In the genomic region with DNA sequence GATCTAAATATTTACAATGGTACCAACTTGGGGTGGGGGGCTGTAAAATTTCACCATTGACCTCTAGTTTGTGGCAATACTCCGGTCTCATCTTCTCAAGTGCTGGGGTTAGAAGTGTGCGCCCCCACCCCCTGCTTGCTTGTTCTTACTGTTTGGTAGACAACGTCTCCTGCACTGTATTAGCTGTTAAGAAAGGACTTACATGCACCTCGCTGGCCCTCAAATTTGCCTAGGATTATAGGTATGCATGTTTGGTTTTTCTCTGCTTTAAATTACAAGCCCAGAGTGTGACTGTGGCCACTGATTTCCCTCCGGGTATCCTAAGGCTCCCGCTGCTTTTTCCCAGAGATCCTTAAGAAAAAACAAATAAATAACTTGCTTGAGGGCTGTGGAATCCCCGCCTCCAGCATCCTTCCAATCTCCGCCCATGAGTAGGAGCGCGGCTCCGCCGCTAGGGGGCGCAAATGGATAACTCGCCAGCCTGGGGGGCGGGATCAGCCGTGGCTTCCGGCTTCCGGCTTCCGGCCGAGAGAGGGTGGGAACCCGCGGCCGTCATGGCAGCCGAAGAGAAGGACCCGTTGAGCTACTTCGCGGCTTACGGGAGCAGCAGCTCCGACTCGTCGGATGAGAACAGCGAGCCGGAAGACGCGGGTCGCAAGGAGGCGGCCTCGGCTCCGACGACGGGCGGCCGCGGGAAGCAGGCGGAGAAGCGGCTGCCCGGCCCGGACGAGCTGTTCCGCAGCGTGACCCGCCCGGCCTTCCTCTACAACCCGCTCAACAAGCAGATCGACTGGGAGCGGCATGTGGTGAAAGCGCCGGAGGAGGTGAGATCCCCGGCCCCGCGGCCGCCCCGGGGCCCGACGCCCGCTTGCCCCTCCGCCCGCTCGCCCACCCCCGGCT, we compare ENCODE assay signal across 8 mouse cellular contexts. TPM values are rescaled to one million over a fixed set of nuclear protein-coding genes. Genes with fewer than 3 reads are reported as not detected.
DNase-seq lines count a peak whose midpoint lies in the region; ATAC-seq and TF ChIP-seq lines count a peak whose summit lies in the region.

A gene (plus strand): TSS at position 510 of the 900 bp plus-strand sequence.

- peak; percentile 88 for ATAC-seq in megakaryocyte, adult 5-6 weeks (ENCODE audit: poor library complexity, severe bottlenecking)

- peak; percentile 81 for TF ChIP-seq POLR2A in cortical plate, adult 2 months (IDR thresholded peaks at IDR 0.05; ENCODE audit: extremely low read depth, insufficient read depth, low read length)

- TF ChIP-seq CTCF in cortical plate, adult 2 months (IDR thresholded peaks at IDR 0.05; ENCODE audit: extremely low read depth, insufficient read depth, low read length): peak; percentile 81

- peak; percentile 95 for DNase-seq in adipocyte (ENCODE audit: low spot score)
- peak; percentile 79 to 83 for DNase-seq in gastrocnemius, adult 8-10 months (ENCODE audit: low spot score in 2 of 2)
- peak; percentile 97 for DNase-seq in induced T-regulatory cell, adult 2 months (ENCODE audit: low read depth)
- DNase-seq in left cerebral cortex, adult 8-10 months (ENCODE audit: low spot score in 2 of 2): peak; percentile 74 to 79
- peak; percentile 89 for DNase-seq in right cerebral cortex, adult 18-20 months
- peak; percentile 92 for DNase-seq in urinary bladder, adult 2 months (ENCODE audit: low spot score)

- no peak within 1 kb of the TSS for H3K27ac ChIP-seq in cortical plate, adult 2 months (ENCODE audit: insufficient read depth, low read length)

- H3K4me3 ChIP-seq in cortical plate, adult 2 months (ENCODE audit: insufficient read depth, low read length): peak within 1 kb of the TSS; percentile 72

- peaks cover 4% of the 10 kb centered on the region for H3K4me1 ChIP-seq in cortical plate, adult 2 months (ENCODE audit: control insufficient read depth, insufficient read depth, low read length)

RNA-seq across cellular contexts. Expression of the gene that starts here (rescaled TPM):
- polyA plus RNA-seq in cortical plate, adult 2 months (2012; rRNA removed): 34.6 and 38.2 TPM in 2 replicates
- 10 to 100 TPM; 17.1 to 23.1 (median 19.4) TPM for total RNA-seq in gastrocnemius, adult 8-10 months (2022)
- 10 to 100 TPM; 26.4 to 34.7 (median 31.2) TPM for total RNA-seq in left cerebral cortex, adult 8-10 months (2022)
- 33.0 and 47.7 TPM in 2 replicates for total RNA-seq in megakaryocyte, adult 5-6 weeks (2015)
- 14.4 and 15.8 TPM in 2 replicates for total RNA-seq in megakaryocyte, adult 5-6 weeks (2017)
- 18.9 and 23.1 TPM in 2 replicates for polyA plus RNA-seq in urinary bladder, adult 2 months (2012; rRNA removed)
